Mouse (Mus musculus) kidney, embryonic 16.5 days (tissue): ENCODE measurements around the gene Ccdc171. TPM values are rescaled to one million over a fixed set of nuclear protein-coding genes. Genes with fewer than 3 reads are reported as not detected.
"Not testable (repeated sequence)": the region's sequence is repeated elsewhere in the genome, so short reads cannot be mapped to it uniquely, and the experiment has no call there.

Experiments used
- ATAC-seq: fragments of 200-750 bp; cut with Nextera tagmentation; 2 replicates; pipeline ENCODE4 v1.8.0; 2017; ENCODE audit warnings: moderate TSS enrichment; ENCODE audit not compliant: low FRiP score, low TSS enrichment
- H3K27ac ChIP-seq: fragments of 300-500 bp; sonication (generic); 2 replicates; pipeline ENCODE4 v1.5.1; 2014; ENCODE audit warnings: low read length
- H3K27me3 ChIP-seq: fragments of 300-500 bp; sonication (generic); 2 replicates; pipeline ENCODE4 v1.6.1; 2014; ENCODE audit warnings: low read length, control low read depth, mixed read lengths; ENCODE audit not compliant: insufficient read depth
- H3K36me3 ChIP-seq: fragments of 300-500 bp; sonication (generic); 2 replicates; pipeline ENCODE4 v1.6.1; 2014; ENCODE audit warnings: low read length, control low read depth, mixed read lengths; ENCODE audit not compliant: insufficient read depth
- H3K4me1 ChIP-seq: fragments of 300-500 bp; sonication (generic); 2 replicates; pipeline ENCODE4 v1.6.1; 2014; ENCODE audit warnings: low read length, control low read depth, mixed read lengths; ENCODE audit not compliant: insufficient read depth
- H3K4me2 ChIP-seq: fragments of 300-500 bp; sonication (generic); replicated peaks from 2 replicates; pipeline ENCODE4 v1.6.1; 2014; ENCODE audit warnings: low read depth, low read length
- H3K4me3 ChIP-seq: fragments of 300-500 bp; sonication (generic); 2 replicates; pipeline ENCODE4 v1.5.1; 2014; ENCODE audit warnings: mild to moderate bottlenecking, low read length
- H3K9ac ChIP-seq: fragments of 300-500 bp; sonication (generic); replicated peaks from 2 replicates; pipeline ENCODE4 v1.6.1; 2014; ENCODE audit warnings: low read length
- H3K9me3 ChIP-seq: fragments of 300-500 bp; sonication (generic); 2 replicates; pipeline ENCODE4 v1.6.1; 2016; ENCODE audit warnings: low read length, control low read depth
- WGBS: fragments of 180-500 bp; shearing (Covaris S2); extraction: QIAGEN DNeasy Blood & Tissue Kit; methylation state at CpG from one replicate; pipeline ENCODE4 v1.1.7; 2014; 5-methylcytosine and 5-hydroxymethylcytosine counted together
- polyA plus RNA-seq: library from polyadenylated mRNA; unstranded; fragments of >200 nt; fragmentation: Nextera tagmentation; extraction: Ambion mirVana; gene quantifications from 2 replicates; pipeline ENCODE4 v1.2.1, GENCODE M21; 2015

Ccdc171 gene
- polyA plus RNA-seq, 1 experiment from 2014 or later = 3.7 TPM

DNA sequence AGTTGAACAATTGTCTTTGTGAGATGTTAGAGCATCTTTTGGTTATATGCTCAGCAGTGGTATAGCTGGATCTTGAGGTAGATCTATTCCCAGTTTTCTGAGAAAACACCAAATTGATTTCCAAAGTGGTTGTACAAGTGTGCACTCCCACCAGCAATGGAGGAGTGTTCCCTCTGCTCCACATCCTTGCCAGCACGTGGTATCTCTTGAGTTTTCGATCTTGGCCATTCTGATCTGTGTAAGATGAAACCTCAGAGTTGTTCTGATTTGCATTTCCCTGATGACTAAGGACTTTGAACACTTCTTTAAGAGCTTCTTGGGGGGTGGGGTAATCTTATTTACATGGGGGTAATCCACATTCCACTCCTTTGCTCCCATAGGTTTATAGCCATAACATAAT lies 15.7 kb upstream of the Ccdc171 start:
- 39% methylated on average over 2 of the region's 2 CpGs for WGBS
- no peaks in the 10 kb centered on the region for H3K9me3 ChIP-seq
- H3K36me3 ChIP-seq = no peaks in the 10 kb centered on the region
- no peak overlapping the region for H3K9ac ChIP-seq
- no peak overlapping the region for H3K4me2 ChIP-seq
- no peak for ATAC-seq
- no peaks in the 10 kb centered on the region for H3K27me3 ChIP-seq
- H3K4me3 ChIP-seq = no peak overlapping the region
- no peak overlapping the region for H3K27ac ChIP-seq
- H3K4me1 ChIP-seq = no peaks in the 10 kb centered on the region

DNA sequence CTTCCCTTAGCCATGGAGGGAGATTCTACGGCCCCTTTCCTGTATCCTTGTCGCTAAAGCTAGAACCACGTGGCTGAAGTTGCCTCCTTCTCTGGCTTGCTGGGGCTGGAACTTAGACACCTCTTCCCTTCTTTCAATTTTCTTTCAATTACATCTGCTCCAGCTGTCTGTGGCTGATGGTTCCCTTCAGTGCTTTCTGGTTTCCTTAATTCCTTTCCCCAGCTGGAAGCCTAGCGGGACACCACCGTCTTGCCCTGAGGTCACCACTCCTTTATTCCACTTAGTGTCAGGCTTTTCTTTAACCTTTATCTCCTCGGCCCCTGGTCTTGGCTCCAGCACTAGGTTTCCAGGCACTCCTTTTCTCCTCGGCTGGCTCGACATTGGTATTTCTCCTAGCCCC lies 14.3 kb upstream of the Ccdc171 start:
- ATAC-seq = no peak
- no peak overlapping the region for H3K9ac ChIP-seq

GRCm38 (mm10) chr4:83512217-83512616 lies 13.1 kb upstream of the Ccdc171 start:
- Histone ChIP-seq H3K4me3 (no peak overlapping the region), H3K27ac (no peak overlapping the region), H3K9ac (no peak overlapping the region), H3K4me1 (no peaks in the 10 kb centered on the region), H3K9me3 (no peaks in the 10 kb centered on the region), H3K4me2 (no peak overlapping the region), H3K27me3 (no peaks in the 10 kb centered on the region), H3K36me3 (no peaks in the 10 kb centered on the region)
- no peak for ATAC-seq
- 63% methylated on average over 3 of the region's 3 CpGs for WGBS

More for the DNA sequence above, 14.3 kb upstream of the Ccdc171 start:
- Histone ChIP-seq H3K36me3 (no peaks in the 10 kb centered on the region), H3K4me1 (no peaks in the 10 kb centered on the region), H3K4me3 (no peak overlapping the region), H3K9me3 (no peaks in the 10 kb centered on the region), H3K4me2 (no peak overlapping the region), H3K27me3 (no peaks in the 10 kb centered on the region), H3K27ac (no peak overlapping the region)
- 62% methylated on average over 8 of the region's 8 CpGs for WGBS

GRCm38 (mm10) chr4:83512644-83513043 lies 12.7 kb upstream of the Ccdc171 start:
- H3K27ac ChIP-seq = no peak overlapping the region
- no peaks in the 10 kb centered on the region for H3K9me3 ChIP-seq
- H3K9ac ChIP-seq = no peak overlapping the region
- H3K4me2 ChIP-seq = no peak overlapping the region
- H3K36me3 ChIP-seq = no peaks in the 10 kb centered on the region
- ATAC-seq = no peak
- no peak overlapping the region for H3K4me3 ChIP-seq
- no peaks in the 10 kb centered on the region for H3K4me1 ChIP-seq
- H3K27me3 ChIP-seq = no peaks in the 10 kb centered on the region
- WGBS = 41% methylated on average over 2 of the region's 2 CpGs

DNA sequence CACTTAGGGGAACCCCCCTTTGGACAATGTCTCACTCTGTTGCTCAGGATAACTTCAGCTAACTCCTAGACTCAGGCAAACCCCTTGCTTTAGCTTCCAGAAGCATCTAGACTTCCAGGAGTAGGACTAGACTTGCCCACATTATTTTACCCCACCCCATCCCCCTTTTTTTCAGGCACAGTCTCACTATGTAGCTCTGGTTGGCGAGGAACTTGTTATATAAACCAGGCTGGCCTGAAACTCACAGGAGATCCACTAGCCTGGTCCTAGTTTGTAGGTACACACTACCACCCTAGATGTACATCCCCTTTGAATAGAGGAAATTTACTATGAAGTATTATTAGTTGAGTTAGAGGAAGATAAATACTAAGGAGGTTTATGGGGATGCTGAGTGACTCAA lies 11.2 kb upstream of the Ccdc171 start:
- no peaks in the 10 kb centered on the region for H3K4me1 ChIP-seq
- no peaks in the 10 kb centered on the region for H3K27me3 ChIP-seq
- no peak overlapping the region for H3K4me3 ChIP-seq
- H3K36me3 ChIP-seq = no peaks in the 10 kb centered on the region
- no peak overlapping the region for H3K27ac ChIP-seq
- no peak for ATAC-seq
- no peak overlapping the region for H3K9ac ChIP-seq
- H3K9me3 ChIP-seq = no peaks in the 10 kb centered on the region
- WGBS = 89% methylated on average over 1 of the region's 1 CpGs
- H3K4me2 ChIP-seq = no peak overlapping the region

DNA sequence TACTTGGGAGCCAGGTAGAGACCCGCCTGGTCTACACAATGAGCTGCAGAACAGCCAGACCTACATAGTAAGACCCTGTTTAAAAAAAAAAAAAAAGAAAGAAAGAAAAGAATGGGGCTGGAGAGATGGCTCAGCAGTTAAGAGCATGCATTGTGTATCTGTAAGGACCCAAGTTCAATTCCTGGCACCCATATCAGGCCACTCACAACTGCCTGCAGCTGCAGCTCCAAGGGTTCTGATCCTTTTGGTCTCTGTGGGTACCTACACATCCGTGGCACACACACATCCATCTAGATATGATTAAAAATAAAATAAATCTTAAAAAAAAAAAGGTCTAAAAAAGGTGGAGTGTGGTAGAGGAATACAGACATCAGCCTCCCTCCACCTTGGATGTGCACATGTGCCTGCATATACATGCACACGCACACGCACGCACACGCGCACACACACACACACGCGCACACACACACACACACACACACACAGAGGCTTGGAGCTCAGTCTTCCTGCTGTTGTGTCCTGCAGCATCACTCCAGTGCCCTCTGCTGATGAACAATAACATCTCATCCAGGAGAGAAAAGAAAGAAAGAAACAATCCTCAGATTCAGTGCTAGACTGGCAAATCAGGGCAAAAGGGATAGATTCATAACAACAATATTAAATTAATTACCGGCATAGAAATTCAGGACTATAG lies 10.2 kb upstream of the Ccdc171 start:
- H3K36me3 ChIP-seq = no peaks in the 10 kb centered on the region
- H3K27me3 ChIP-seq = no peaks in the 10 kb centered on the region
- H3K4me3 ChIP-seq = no peak overlapping the region
- WGBS = 89% methylated on average over 10 of the region's 10 CpGs
- H3K27ac ChIP-seq = no peak overlapping the region
- H3K4me2 ChIP-seq = no peak overlapping the region
- no peaks in the 10 kb centered on the region for H3K4me1 ChIP-seq
- H3K9me3 ChIP-seq = no peaks in the 10 kb centered on the region
- no peak for ATAC-seq
- H3K9ac ChIP-seq = no peak overlapping the region

GRCm38 (mm10) chr4:83516144-83516543 lies 9.2 kb upstream of the Ccdc171 start:
- not testable (repeated sequence) for ATAC-seq, H3K36me3 ChIP-seq, H3K4me3 ChIP-seq, H3K27me3 ChIP-seq, H3K9me3 ChIP-seq, H3K4me1 ChIP-seq, H3K4me2 ChIP-seq, H3K27ac ChIP-seq, H3K9ac ChIP-seq
- WGBS = 94% methylated on average over 5 of the region's 6 CpGs

DNA sequence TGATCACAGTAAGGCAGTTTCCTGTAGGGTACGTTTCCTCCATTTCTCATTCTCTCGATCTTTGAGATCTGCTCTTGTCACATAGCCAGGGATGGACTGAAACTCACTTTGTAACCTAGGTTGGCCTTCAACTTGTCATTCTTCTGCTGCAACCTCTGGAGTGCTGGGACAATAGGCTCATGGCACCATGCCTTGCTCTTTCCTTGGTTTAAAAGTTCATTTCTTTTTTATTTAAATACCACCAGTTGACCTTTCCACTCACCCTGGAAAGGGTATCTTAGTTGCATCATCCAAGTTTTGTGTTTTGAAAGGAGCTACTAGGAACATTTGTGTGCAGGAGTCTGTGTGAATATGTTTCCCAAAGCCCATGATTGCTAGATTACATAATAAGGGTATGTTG lies 6.2 kb upstream of the Ccdc171 start:
- Histone ChIP-seq H3K4me1 (peaks cover 5% of the 10 kb centered on the region), H3K9ac (no peak overlapping the region), H3K27me3 (no peaks in the 10 kb centered on the region), H3K9me3 (no peaks in the 10 kb centered on the region), H3K27ac (no peak overlapping the region), H3K4me3 (no peak overlapping the region), H3K4me2 (no peak overlapping the region), H3K36me3 (no peaks in the 10 kb centered on the region)
- 83% methylated on average over 2 of the region's 2 CpGs for whole genome bisulfite sequencing
- ATAC-seq = no peak

DNA sequence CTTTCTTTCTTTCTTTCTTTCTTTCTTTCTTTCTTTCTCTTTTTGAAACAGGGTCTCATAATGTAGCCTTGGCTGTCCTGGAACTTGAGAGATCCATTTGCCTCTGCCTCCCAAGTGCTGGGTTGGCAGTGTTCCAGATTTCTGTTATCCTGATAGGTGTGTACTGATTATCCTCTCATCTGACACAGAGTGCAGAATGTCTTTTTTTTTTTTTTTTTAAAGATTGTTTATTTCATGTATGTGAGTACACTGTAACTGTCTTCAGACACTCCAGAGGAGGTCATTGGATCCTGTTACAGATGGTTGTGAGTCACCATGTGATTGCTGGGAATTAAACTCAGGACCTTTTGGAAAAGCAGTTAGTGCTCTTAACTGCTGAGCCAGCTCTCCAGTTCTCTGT lies 5.5 kb upstream of the Ccdc171 start:
- no peak for ATAC-seq
- H3K27me3 ChIP-seq = no peaks in the 10 kb centered on the region
- H3K9ac ChIP-seq = no peak overlapping the region
- peaks cover 10% of the 10 kb centered on the region for H3K4me1 ChIP-seq
- no peak overlapping the region for H3K4me2 ChIP-seq
- H3K36me3 ChIP-seq = no peaks in the 10 kb centered on the region
- no peaks in the 10 kb centered on the region for H3K9me3 ChIP-seq
- no peak overlapping the region for H3K27ac ChIP-seq
- no peak overlapping the region for H3K4me3 ChIP-seq

GRCm38 (mm10) chr4:83520308-83520707 lies 5.0 kb upstream of the Ccdc171 start:
- Histone ChIP-seq H3K9me3 (no peaks in the 10 kb centered on the region), H3K4me3 (no peak overlapping the region), H3K36me3 (no peaks in the 10 kb centered on the region), H3K4me1 (peaks cover 10% of the 10 kb centered on the region), H3K9ac (no peak overlapping the region), H3K4me2 (no peak overlapping the region), H3K27me3 (no peaks in the 10 kb centered on the region), H3K27ac (no peak overlapping the region)
- no peak for ATAC-seq
- 88% methylated on average over 4 of the region's 4 CpGs for WGBS
